Mouse (Mus musculus) right cerebral cortex, postnatal 4 days (tissue): ENCODE data around the gene Dtnb.

Experiments used
- DNase-seq: peaks from one replicate; pipeline ENCODE4 v3.0.0-alpha.2; 2022

The Dtnb gene

GRCm38 (mm10) chr12:3780931-3781471, 208.8 kb downstream of the Dtnb start:
- DNase-seq: no peak

GRCm38 (mm10) chr12:3781482-3781881, 209.3 kb downstream of the Dtnb start:
- DNase-seq: peak; percentile 86

- DNase-seq: no peak
Measured at GRCm38 (mm10) chr12:3783196-3783825, 211.1 kb downstream of the Dtnb start.

- no peak for DNase-seq
Measured at GRCm38 (mm10) chr12:3784258-3784657, 212.1 kb downstream of the Dtnb start.

- DNase-seq: no peak
Measured at GRCm38 (mm10) chr12:3784729-3785128, 212.5 kb downstream of the Dtnb start.

GRCm38 (mm10) chr12:3787041-3787440, 214.9 kb downstream of the Dtnb start:
- DNase-seq: no peak

DNA sequence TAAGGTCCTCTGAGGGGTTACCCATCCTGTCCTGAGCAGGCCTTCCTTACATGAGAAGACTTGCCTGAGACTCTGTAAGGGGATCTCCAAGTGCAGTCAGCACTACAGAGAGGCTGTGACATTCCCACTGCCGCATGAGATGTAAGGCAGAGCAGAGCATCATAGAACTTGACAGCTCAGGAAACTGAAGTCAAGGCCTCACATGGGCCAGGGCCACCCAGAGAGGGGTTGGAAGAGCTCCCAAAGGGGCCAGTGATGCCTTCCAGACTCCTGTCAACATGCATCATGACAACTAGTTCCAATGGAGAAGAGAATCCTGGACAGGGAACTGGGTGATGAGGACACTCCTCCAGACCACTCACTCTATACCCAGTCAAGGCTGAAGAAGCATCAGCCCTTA, 215.4 kb downstream of the Dtnb start:
- DNase-seq: no peak

GRCm38 (mm10) chr12:3788421-3789051, 216.4 kb downstream of the Dtnb start:
- DNase-seq: no peak

DNA sequence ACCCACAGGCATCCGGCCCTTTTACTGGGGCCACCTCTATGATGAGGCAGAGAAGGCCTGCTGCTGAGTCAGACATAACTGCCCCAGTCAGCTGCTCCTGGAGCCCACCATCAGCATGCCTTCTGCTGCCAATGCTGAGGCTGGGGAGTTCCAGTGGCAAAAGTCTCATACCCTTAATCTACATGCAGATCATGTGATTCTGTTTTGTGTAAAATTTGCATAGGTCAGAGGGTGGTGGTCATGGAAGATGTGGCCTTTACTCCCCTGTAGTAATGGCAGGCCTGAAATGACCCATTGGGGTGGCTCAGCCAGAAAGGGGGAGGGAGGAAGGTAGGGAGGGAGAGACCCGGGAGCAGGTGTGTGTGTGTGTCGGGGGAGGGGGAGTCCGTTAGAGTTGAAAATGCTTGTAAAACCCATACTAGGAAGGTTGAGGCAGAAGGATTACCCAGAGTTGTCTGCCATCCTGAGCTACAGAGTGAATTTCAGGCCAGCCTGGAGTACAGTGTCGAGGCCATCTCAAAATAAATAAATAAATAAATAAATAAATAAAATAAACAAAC, 217.5 kb downstream of the Dtnb start:
- DNase-seq: no peak

GRCm38 (mm10) chr12:3791257-3791656, 219.1 kb downstream of the Dtnb start:
- DNase-seq: no peak

DNA sequence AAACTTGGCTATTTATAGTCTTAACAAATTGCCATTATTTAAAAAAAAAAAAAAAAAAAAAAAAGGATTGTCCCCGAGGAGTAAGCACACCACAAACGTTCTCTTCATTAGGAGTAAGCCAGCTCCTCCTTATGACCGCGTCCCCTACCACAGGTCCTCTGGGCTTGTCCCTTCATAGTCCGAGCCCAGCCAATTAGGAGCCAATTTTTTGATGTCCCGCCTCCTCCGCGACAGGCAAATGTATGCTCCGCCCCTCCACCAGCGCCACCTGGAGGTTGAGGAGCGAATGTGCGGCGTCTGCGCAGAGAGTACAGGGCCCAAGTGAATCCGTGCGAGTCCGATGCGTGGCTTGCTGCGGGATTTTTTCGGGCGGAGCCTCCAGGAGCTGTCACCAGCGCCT, 219.6 kb downstream of the Dtnb start:
- DNase-seq: peak; percentile 99

GRCm38 (mm10) chr12:3792248-3792647, 220.1 kb downstream of the Dtnb start:
- DNase-seq: no peak

DNA sequence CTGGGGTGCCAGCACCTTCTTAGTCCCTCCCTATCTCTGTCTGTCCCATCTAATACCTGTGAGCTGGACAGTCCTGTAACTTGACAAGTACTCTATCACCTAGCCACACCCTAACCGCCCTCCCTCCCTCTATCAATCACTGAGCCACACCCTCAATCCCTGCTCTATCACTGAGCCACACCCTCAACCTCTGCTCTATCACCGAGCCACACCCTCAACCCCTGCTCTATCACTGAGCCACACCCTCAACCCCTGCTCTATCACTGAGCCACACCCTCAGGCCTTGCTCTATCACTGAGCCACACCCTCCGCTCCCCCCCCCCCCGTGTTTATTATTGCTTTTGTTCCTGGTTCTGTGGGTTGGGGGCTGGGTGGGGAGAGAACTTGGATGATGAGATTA, 223.4 kb downstream of the Dtnb start:
- no peak for DNase-seq

DNA sequence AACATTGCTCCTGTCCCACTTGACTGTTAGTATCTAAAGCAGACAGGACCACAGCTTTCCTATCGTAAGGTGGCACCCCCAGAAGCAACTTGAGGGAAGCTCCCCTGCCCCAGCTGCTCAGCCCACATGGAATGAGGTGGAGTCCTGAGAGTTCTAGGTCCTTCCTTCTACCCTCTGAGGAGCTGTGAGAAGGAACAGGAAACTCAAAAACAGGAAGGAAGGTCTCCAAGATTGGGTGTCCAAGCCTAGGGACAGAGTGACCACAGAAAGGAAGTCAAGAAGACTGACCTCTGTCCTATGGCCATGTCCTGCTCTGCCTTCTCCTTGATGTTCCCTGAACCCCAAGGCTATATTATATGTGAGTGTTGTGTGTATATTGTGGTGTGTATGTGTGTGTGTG, 227.4 kb downstream of the Dtnb start:
- DNase-seq: no peak

DNA sequence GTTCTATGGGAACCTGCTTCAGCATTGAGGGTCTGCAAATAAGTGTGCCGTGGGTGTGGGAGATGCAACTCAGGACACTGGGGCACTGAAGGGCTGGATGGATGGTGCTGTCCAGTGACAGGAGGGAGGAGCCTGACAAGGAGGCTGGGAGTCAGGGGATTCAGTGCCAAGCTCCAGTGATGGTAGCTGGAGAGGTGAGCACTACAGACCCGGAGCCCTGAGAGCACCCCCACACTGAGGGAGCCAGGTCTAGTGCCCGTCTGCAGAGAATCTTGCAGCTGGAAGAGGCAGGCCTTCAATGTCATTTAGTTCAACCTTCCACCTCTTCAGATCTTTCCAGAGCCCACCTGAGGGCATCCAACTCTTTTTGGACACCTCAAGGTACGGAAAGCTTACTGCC, 233.7 kb downstream of the Dtnb start, which contains the start of gene Dnmt3a:
Dnmt3a (plus strand) TSS at position 156 of the 400 bp plus-strand sequence.
- no peak for DNase-seq

DNA sequence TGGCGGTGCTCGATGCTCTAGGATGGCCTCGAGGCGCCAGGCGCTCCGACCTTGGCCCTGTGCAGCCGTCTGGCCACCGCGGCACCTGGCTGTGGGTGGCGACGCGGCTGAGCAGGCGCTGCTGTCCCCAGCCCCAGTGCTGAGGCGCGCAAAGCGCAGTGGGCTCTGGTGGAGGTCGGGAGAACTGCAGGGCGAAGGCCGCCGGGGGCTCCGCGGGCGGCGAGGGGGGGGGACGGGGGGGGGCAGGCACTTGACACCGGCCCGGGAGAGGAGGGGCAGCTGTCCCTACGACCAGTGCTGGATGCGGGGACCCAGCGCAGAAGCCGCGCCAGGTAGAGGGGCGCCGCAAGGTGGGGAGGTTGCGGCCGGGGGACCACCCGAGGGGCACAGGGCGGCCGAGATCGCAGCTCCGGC, 234.1 kb downstream of the Dtnb start:
- DNase-seq: peak; percentile 77

GRCm38 (mm10) chr12:3806703-3807547, 234.7 kb downstream of the Dtnb start:
- peak; percentile 81 for DNase-seq

DNA sequence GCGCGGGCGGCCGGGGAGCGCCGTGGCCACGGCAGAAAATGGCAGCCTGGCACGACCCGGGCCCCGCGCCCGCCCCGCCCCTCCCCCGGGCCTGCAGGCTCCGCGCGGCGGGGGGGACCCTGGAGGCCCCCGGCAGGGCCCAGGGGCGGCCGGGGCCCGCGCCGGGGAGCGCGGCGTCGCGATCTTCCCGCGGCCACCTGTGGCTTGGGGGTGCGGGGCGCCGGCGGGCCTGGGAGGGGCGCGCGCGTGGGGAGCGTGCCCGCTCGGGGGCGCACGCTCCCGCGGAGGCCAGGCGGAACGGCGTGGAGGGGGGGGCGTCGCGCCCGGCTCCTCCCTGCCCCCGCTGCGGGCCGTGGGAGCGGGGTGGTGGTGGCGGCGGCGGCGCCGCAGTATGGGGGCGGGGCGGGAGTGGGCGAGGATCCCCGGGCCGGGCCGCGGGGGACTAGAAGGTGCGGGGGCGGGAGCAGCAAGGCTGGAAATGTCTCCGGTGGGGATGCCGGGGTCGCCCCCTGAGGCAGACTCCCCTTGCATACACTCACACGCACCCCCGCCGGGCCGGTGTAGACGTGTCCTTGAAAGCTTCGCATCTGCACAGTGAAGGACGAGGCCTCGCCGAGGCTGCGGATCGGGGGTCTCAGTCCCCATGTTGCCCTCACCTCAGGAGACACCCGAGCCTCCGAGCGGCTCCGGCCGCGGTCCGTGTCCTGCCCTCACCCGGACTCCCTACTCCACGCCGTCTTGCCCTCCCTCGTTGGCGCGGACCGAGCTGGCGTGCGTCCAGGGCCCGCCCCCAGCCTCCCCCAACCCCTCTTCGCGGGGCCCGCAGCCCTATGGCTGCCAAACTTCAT, 235.6 kb downstream of the Dtnb start:
- DNase-seq: peak; percentile 77

- DNase-seq: no peak
Measured at GRCm38 (mm10) chr12:3808396-3808981, 236.3 kb downstream of the Dtnb start.

DNA sequence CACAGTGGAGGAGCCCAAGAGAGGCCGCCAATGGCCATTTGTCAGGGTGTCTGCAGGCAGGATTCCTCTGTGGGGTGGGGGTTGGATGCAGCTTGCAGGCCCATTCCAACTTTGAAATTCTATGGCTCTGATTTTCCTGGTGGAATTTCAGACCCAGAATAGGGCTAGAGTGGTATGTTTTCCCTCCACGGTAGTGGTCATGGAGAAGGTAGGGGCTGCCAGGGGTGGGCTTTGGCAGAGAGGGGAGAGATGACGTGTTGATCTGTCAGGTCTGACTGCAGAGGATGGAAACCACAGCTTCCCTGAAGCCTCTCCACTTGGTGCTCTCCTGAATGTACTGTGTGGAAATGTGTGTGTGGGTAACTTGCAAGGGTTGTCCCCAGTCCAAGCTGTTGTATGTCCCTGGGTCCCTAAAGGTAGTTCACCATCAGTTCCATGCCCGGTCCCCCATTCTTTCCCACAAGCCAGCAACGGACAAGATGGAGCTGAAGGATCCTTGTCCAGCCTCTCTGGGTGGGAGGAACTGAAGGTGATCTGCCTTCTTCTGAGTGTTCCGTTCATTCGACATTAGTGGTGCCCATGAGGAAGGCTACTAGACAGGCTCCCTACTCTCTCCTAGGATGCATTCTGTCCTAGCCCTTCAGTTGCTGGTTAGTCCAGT, 237.5 kb downstream of the Dtnb start:
- no peak for DNase-seq

DNA sequence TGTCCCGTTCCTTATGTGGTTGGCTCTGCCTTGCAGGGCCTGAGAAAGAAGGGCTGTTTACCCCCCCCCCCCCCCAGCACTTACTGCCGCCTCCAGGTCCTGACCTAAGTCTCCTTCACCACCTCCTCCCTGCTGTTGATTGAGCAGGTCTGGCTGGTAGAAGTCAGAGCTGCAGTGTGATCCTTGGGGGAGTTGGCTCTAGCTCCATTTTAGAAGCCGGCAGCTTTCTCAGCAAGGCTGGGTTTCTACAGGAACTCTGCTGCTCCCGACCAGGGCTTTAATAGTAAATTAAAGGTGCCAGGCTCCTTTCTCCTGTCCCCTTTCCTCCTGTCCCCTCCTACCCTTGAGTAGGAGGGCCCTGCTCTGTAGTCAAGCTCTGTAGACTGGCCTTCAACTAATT, 238.3 kb downstream of the Dtnb start:
- DNase-seq: no peak
